Mouse (Mus musculus) CH12.LX (cell line): ENCODE results near the gene Pou4f1. TPM values are rescaled to one million over a fixed set of nuclear protein-coding genes. Genes with fewer than 3 reads are reported as not detected.
"Not testable (repeated sequence)": the region's sequence is repeated elsewhere in the genome, so short reads cannot be mapped to it uniquely, and the experiment has no call there.

ENCODE experiments used
- DNase-seq: peaks from one replicate; pipeline ENCODE4 v3.0.0-alpha.2; 2013; ENCODE audit errors: extremely low read depth
- H3K27ac ChIP-seq: 2 replicates; pipeline ENCODE4 v1.5.1; 2012; ENCODE audit warnings: low read depth, mild to moderate bottlenecking, control low read depth, moderate library complexity; ENCODE audit not compliant: insufficient read depth
- H3K27me3 ChIP-seq: replicated peaks from 2 replicates; pipeline ENCODE3; 2012; ENCODE audit warnings: inconsistent platforms
- H3K36me3 ChIP-seq, 2 experiments: replicated peaks in 1 of 2; 2 replicates each; pipeline versions ENCODE3 to v1.6.1; 2012; ENCODE audit warnings: inconsistent platforms in 1 of 2, low read length in 1 of 2, mild to moderate bottlenecking in 1 of 2, mixed read lengths in 1 of 2, moderate library complexity in 1 of 2; ENCODE audit not compliant: control insufficient read depth in 1 of 2, insufficient read depth in 1 of 2
- H3K4me1 ChIP-seq, 2 experiments: 2 replicates each; pipeline ENCODE4 v1.6.1; 2012; ENCODE audit warnings: inconsistent platforms in 1 of 2, moderate library complexity in 1 of 2; ENCODE audit not compliant: insufficient read depth in 2 of 2, control insufficient read depth in 1 of 2
- H3K4me2 ChIP-seq: 2 replicates; pipeline ENCODE4 v1.6.1; 2012; ENCODE audit warnings: low read depth, mild to moderate bottlenecking, control low read depth; ENCODE audit not compliant: poor library complexity, insufficient read depth, severe bottlenecking
- H3K4me3 ChIP-seq, 3 experiments: fragments of 150-350 bp in 1 of 3; sonication (generic) in 1 of 3; replicated peaks in 1 of 3; 2 replicates each; pipeline versions ENCODE3 to v1.5.1; 2011 to 2012; ENCODE audit warnings: low read depth in 2 of 3, low read length in 2 of 3, mild to moderate bottlenecking in 2 of 3, moderate library complexity in 2 of 3, control low read depth in 1 of 3, improper control_type of control experiment in 1 of 3, inconsistent platforms in 1 of 3, mixed read lengths in 1 of 3; ENCODE audit not compliant: poor library complexity in 1 of 3
- H3K79me2 ChIP-seq: replicated peaks from 2 replicates; pipeline ENCODE4 v1.6.1; 2012; ENCODE audit warnings: mild to moderate bottlenecking, moderate library complexity; ENCODE audit not compliant: control insufficient read depth, poor library complexity, insufficient read depth, severe bottlenecking; ENCODE audit errors: extremely low read depth
- H3K9ac ChIP-seq: 2 replicates; pipeline ENCODE4 v1.6.1; 2012; ENCODE audit warnings: low read depth, mild to moderate bottlenecking, control low read depth, moderate library complexity; ENCODE audit not compliant: insufficient read depth
- H3K9me3 ChIP-seq: replicated peaks from 2 replicates; pipeline ENCODE3; 2012; ENCODE audit warnings: low read length, inconsistent platforms, mixed read lengths
- CHD1 ChIP-seq: IDR thresholded peaks from 2 replicates; pipeline ENCODE4 v1.6.1; 2012; ENCODE audit warnings: low read depth, low read length, improper control_type of control experiment, inconsistent platforms
- CHD2 ChIP-seq: IDR thresholded peaks from 2 replicates; pipeline ENCODE4 v1.6.1; 2011; ENCODE audit warnings: low read length, improper control_type of control experiment
- CTCF ChIP-seq, 2 experiments: IDR thresholded peaks in 1 of 2; conservative IDR thresholded peaks in 1 of 2; 2 replicates each; pipeline ENCODE4 v1.5.1; 2011 to 2012; ENCODE audit warnings: low read depth in 2 of 2, low read length in 2 of 2, improper control_type of control experiment in 1 of 2, inconsistent platforms in 1 of 2, mild to moderate bottlenecking in 1 of 2, moderate library complexity in 1 of 2
- EP300 ChIP-seq: IDR thresholded peaks from 2 replicates; pipeline ENCODE4 v1.6.1; 2011; ENCODE audit warnings: low read length, improper control_type of control experiment
- JUN ChIP-seq: IDR thresholded peaks from 2 replicates; pipeline ENCODE4 v1.6.1; 2011; ENCODE audit warnings: low read depth, mild to moderate bottlenecking, low read length, improper control_type of control experiment, moderate library complexity; ENCODE audit not compliant: insufficient read depth
- MAFK ChIP-seq: IDR thresholded peaks from 2 replicates; pipeline ENCODE4 v1.6.1; 2011; ENCODE audit warnings: low read length, improper control_type of control experiment; ENCODE audit not compliant: insufficient replicate concordance
- MAX ChIP-seq: IDR thresholded peaks from 2 replicates; pipeline ENCODE4 v1.6.1; 2011; ENCODE audit warnings: low read length, improper control_type of control experiment
- MEF2A ChIP-seq: IDR thresholded peaks from 2 replicates; pipeline ENCODE4 v1.6.1; 2014; ENCODE audit warnings: low read depth, mild to moderate bottlenecking, inconsistent platforms, low read length, improper control_type of control experiment, borderline replicate concordance
- NELFE ChIP-seq: IDR thresholded peaks from 2 replicates; pipeline ENCODE4 v1.6.1; 2011; ENCODE audit warnings: low read depth, low read length, improper control_type of control experiment
- NRF1 ChIP-seq: IDR thresholded peaks from 2 replicates; pipeline ENCODE4 v1.6.1; 2014; ENCODE audit warnings: low read depth, mild to moderate bottlenecking, inconsistent platforms, low read length, improper control_type of control experiment, moderate library complexity
- PAX5 ChIP-seq: IDR thresholded peaks from 2 replicates; pipeline ENCODE4 v1.6.1; 2012; ENCODE audit warnings: low read length, inconsistent platforms, mixed read lengths
- POLR2A ChIP-seq: IDR thresholded peaks from 2 replicates; pipeline ENCODE4 v1.6.1; 2011; ENCODE audit warnings: low read depth, mild to moderate bottlenecking, improper control_type of control experiment, low read length
- RAD21 ChIP-seq: IDR thresholded peaks from 2 replicates; pipeline ENCODE4 v1.6.1; 2011; ENCODE audit warnings: low read depth, mild to moderate bottlenecking, low read length, improper control_type of control experiment, moderate library complexity
- RCOR1 ChIP-seq: conservative IDR thresholded peaks from 2 replicates; pipeline ENCODE4 v1.6.1; 2012; ENCODE audit warnings: low read depth, mild to moderate bottlenecking, inconsistent platforms, low read length, improper control_type of control experiment
- SIN3A ChIP-seq: IDR thresholded peaks from 2 replicates; pipeline ENCODE4 v1.6.1; 2012; ENCODE audit warnings: low read length, improper control_type of control experiment, inconsistent platforms
- SMC3 ChIP-seq: IDR thresholded peaks from 2 replicates; pipeline ENCODE4 v1.6.1; 2011; ENCODE audit warnings: low read depth, low read length, improper control_type of control experiment
- TBP ChIP-seq: conservative IDR thresholded peaks from 2 replicates; pipeline ENCODE4 v1.6.1; 2011; ENCODE audit warnings: low read depth, low read length, improper control_type of control experiment
- TCF12 ChIP-seq: IDR thresholded peaks from 2 replicates; pipeline ENCODE4 v1.6.1; 2014; ENCODE audit warnings: low read depth, mild to moderate bottlenecking, inconsistent platforms, low read length, improper control_type of control experiment
- USF2 ChIP-seq: conservative IDR thresholded peaks from 2 replicates; pipeline ENCODE4 v1.6.1; 2011; ENCODE audit warnings: low read depth, low read length, improper control_type of control experiment
- ZC3H11A ChIP-seq: IDR thresholded peaks from 2 replicates; pipeline ENCODE4 v1.6.1; 2012; ENCODE audit warnings: low read depth, mild to moderate bottlenecking, inconsistent platforms, low read length, improper control_type of control experiment
- ZKSCAN1 ChIP-seq: IDR thresholded peaks from 2 replicates; pipeline ENCODE4 v1.6.1; 2012; ENCODE audit warnings: low read depth, inconsistent platforms, low read length, improper control_type of control experiment, borderline replicate concordance
- ZMIZ1 ChIP-seq: IDR thresholded peaks from 2 replicates; pipeline ENCODE4 v1.6.1; 2012; ENCODE audit warnings: low read depth, mild to moderate bottlenecking, inconsistent platforms, low read length, improper control_type of control experiment
- ZNF384 ChIP-seq: IDR thresholded peaks from 2 replicates; pipeline ENCODE4 v1.6.1; 2012; ENCODE audit warnings: low read depth, low read length, improper control_type of control experiment, inconsistent platforms
- dilution Hi-C: fragments of 300-500 bp; cut with MboI; formaldehyde crosslinking; loops from 2 replicates; pipeline ENCODE4 v1.14.3; 2020; ENCODE audit warnings: low sequenced_read_pairs; ENCODE audit not compliant: extremely low pct_unique_long_range_greater_than_20kb, extremely low pct_ligation_motif_present
- in situ Hi-C: fragments of 300-500 bp; cut with MboI; formaldehyde crosslinking; loops from 3 replicates; pipeline ENCODE4 v1.14.3; 2019; ENCODE audit warnings: low sequenced_read_pairs, low pct_ligation_motif_present, low pct_unique_long_range_greater_than_20kb, mixed read lengths
- polyA plus RNA-seq: library from polyadenylated mRNA; unstranded; fragments of >175 nt; gene quantifications from 2 replicates; pipeline ENCODE4 v1.2.1, GENCODE M21; 2012; ENCODE audit warnings: low read depth; ENCODE audit not compliant: insufficient read length
- total RNA-seq, 2 experiments: library from RNA; depleted of rRNA; stranded (reverse); fragments of 300-350 nt in 1 of 2; fragments of >200 nt in 1 of 2; gene quantifications; 2 replicates each; pipeline ENCODE4 v1.2.3; 2012 to 2014

The Pou4f1 gene
- total RNA-seq (2012; rRNA removed) (1.1 and 1.9 TPM in 2 replicates), total RNA-seq (2014; rRNA removed) (1.5 and 1.7 TPM in 2 replicates), polyA plus RNA-seq (4.2 and 5.3 TPM in 2 replicates)

DNA sequence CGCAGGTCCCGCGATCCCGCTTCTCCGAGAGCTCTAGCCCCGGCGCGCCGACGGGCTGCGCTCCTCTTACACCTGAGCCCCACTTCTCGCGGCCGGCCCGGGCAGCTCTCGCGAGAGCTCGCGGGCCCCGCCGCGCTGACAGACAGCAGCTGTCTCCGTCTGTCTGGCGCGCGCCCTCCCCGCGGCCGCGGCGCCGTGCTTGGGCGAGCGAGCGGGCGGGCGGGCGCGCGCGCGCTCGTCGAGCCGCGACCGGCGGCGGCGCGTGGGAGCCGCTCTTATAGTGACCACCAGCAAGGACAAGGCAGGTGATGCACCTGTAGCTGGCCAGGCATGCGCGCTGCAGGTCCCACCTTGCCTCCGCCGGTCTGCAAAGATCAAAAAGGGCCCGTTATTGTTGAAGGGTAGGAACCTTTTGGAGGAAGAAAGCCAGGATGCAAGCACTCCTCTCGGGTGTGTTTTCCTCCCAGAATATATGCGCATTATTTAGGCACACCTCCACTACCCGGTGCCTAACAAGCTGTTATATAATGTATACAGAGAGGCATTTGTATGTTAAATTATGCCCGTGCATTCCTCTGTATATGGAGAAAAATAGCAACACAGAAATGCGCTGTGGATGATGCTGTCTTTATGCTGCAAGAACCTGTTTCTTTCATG, at the start of gene Pou4f1:
Pou4f1 (minus strand) TSS at position 34 of the 657 bp plus-strand sequence.
- no peak for TF ChIP-seq CTCF (conservative IDR thresholded peaks at IDR 0.05 in 1 of 2, IDR thresholded peaks at IDR 0.05 in 1 of 2; ENCODE audit: low read depth in 2 of 2, low read length in 2 of 2)
- TF ChIP-seq CHD2, result peak; percentile 95
- no peak for TF ChIP-seq ZNF384
- no peak for TF ChIP-seq ZC3H11A
- TF ChIP-seq EP300, result no peak
- 0 out of 2 replicates have a peak, but pooled peaks have one; percentile 22 for TF ChIP-seq TBP
- TF ChIP-seq NRF1, result peak; percentile 59
- no peak for TF ChIP-seq MAX
- no peak for TF ChIP-seq SIN3A
- no peak for TF ChIP-seq MEF2A
- peak; percentile 68; the same call in 1 of the 2 replicates for TF ChIP-seq TCF12
- TF ChIP-seq NELFE, result peak; percentile 64
- no peak for TF ChIP-seq PAX5
- peak; percentile 64 for TF ChIP-seq ZMIZ1
- TF ChIP-seq RCOR1, result no peak
- TF ChIP-seq POLR2A, result peak; percentile 75
- no peak for TF ChIP-seq ZKSCAN1

DNA sequence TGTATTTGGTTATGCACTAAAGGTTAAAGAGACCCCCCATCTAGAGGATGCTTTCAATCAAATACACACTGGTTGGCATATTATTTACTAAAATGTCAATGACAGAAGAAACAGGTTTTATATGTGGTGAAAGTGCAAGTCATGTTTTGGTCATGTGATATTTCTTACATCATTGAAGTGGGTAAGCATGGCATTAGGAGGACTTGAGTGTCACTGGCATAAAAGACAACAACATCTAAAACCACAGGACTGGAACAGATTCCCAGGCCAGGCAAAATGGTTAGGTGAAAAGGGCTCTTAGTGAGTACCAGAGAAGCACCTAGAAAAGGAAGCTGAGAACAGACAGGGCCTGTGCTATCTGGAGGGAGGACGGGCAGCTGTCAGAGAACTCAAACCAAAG, 43.9 kb upstream of the Pou4f1 start:
- in situ Hi-C loops (loop anchor here (5.0 kb wide), 1 partner anchor 34 kb away; no protein-coding TSS in a partner anchor), dilution Hi-C loops (no loop called here)
- Histone ChIP-seq H3K4me1 (peaks cover 2 to 36% of the 10 kb centered on the region in 2 experiments; a peak in 2 of 4 replicates), H3K9ac (no peak overlapping the region), H3K4me3 (no peak overlapping the region), H3K36me3 (peaks cover 7 to 63% of the 10 kb centered on the region in 2 experiments), H3K9me3 (no peaks in the 10 kb centered on the region), H3K79me2 (peaks cover 32% of the 10 kb centered on the region), H3K27me3 (no peaks in the 10 kb centered on the region), H3K4me2 (no peak overlapping the region), H3K27ac (no peak overlapping the region; the same call in 1 of the 2 replicates)
- TF ChIP-seq RAD21, result no peak
- TF ChIP-seq NELFE, result no peak
- TF ChIP-seq MAFK, result no peak
- no peak for TF ChIP-seq JUN
- TF ChIP-seq ZKSCAN1, result no peak
- no peak for TF ChIP-seq USF2
- TF ChIP-seq CHD1, result no peak
- no peak for TF ChIP-seq ZNF384
- no peak for TF ChIP-seq TBP
- no peak for TF ChIP-seq SMC3
- DNase-seq, result no peak

More for the DNA sequence above, at the start of gene Pou4f1:
- H3K27ac ChIP-seq, result peak within 1 kb of the TSS; percentile 16; the same call in 1 of the 2 replicates
- in situ Hi-C loops (no loop called here), dilution Hi-C loops (no loop called here)
- peaks cover 5 to 8% of the 10 kb centered on the region in 2 experiments for H3K4me1 ChIP-seq
- peak within 1 kb of the TSS; percentile 81 for H3K9ac ChIP-seq
- peak; percentile 71 for DNase-seq
- H3K9me3 ChIP-seq, result peaks cover 6% of the 10 kb centered on the region
- peak within 1 kb of the TSS; percentile 53 to 90 (median 66) for H3K4me3 ChIP-seq
- H3K4me2 ChIP-seq, result peak within 1 kb of the TSS; percentile 78
- H3K36me3 ChIP-seq, result peaks cover 0 to 13% of the 10 kb centered on the region in 2 experiments
- no peaks in the 10 kb centered on the region for H3K79me2 ChIP-seq
- peaks cover 23% of the 10 kb centered on the region for H3K27me3 ChIP-seq

DNA sequence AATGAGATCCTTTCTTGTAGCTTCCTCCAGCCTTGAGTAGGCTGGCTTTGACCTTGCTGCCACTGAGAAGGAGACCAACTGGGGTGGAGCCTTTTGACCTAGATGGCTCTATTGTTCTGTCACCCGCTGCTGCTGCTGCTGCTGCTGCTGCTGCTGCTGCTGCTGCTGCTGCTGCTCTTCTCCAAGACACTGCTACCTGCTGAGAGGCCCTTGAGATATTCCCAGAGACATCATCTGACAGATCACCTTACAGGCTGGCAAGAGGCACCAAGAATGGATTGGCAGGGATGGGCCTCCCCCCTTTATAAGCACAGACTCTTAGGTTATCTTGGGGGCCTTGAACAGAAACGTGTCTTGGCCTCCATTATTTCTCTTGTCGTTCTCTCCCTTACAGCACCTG, 35.0 kb upstream of the Pou4f1 start:
- H3K27me3 ChIP-seq, H3K4me3 ChIP-seq, H3K27ac ChIP-seq, dilution Hi-C loops, H3K79me2 ChIP-seq, H3K4me1 ChIP-seq, H3K9ac ChIP-seq, H3K4me2 ChIP-seq, in situ Hi-C loops, H3K9me3 ChIP-seq, DNase-seq: not testable (repeated sequence)
- H3K36me3 ChIP-seq, result peaks cover 37 to 95% of the 10 kb centered on the region in 2 experiments
